Mouse (Mus musculus): Measurements from ENCODE around the gene Mcrip2.

DNA sequence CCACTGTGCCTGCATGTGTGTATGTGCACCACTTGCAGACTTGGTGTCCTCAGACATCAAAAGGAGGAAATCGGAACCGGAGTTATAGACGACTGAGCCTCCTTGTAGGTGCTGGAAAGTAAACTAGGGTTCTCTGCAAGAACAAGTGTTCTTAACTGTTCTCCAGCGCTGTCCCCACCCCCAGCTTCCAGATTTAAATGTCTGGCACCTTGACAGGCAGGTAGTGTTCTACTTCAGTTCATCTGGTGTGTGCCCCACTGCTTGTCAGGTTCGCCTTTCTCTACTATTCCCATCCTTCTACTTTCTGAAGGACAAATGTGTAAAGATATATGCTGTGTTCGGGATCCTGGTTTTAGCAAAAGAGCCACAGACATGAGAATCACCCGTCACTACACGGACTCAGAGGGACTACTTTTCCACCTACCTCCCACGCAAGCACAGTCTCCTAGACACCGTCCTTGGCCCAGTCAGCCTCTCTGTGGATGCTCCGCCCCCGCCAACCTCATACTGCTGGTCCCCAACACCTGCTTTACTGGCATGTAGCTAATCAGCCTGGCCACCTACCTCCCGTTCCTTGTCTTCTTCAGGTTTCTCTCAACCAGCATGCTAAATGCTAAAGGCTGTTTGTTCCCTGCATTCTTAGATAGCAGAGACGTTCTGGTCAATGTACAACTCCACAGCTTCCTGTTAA lies 44.8 kb upstream of the Mcrip2 start:
- TF ChIP-seq CTCF (IDR thresholded peaks at IDR 0.05; ENCODE audit: borderline replicate concordance, control insufficient read depth, extremely low read depth, insufficient read depth, low read length, poor library complexity) (no peak), POLR2A (IDR thresholded peaks at IDR 0.05; ENCODE audit: control insufficient read depth, extremely low read depth, insufficient read depth, low read length, poor library complexity) (no peak)
